ENCODE assay signal across 27 mouse cellular contexts in the genomic region with DNA sequence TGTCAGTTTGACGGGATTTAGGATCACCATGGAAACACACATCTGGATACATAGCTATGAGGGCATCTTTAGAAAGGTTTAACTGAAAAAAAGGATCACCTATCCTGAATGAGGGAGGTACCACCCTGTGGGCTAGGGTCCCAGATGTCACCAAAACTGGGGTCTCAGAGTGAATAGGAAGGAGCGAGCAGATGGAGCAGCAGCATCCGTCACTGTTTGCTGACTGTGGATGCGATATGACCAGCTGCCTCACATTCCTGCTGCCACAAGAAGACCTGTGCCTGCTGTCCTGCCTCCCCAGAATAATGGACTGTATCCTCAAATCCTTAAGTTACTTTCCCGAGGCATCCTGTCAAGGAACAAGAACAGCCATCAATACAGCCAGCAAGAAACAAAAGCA.
DNase-seq lines count a peak whose midpoint lies in the region; ATAC-seq and TF ChIP-seq lines count a peak whose summit lies in the region.
"Had no signal": no experiment of that assay in that cellular context is flagged by ENCODE, and none has a peak within 500 bp of the region (broad histone marks: within the 10 kb centered on the region; RNA-seq: fewer than 3 reads in every experiment).

No protein-coding gene starts in this region.

- H3K27me3 ChIP-seq in midbrain, embryonic 11.5 days (ENCODE audit: control insufficient read depth, insufficient read depth, low read length), result no peaks in the 10 kb centered on the region
- H3K27me3 ChIP-seq in midbrain, embryonic 14.5 days (ENCODE audit: control insufficient read depth, insufficient read depth, low read length), result no peaks in the 10 kb centered on the region
- H3K27me3 ChIP-seq in forebrain, postnatal 0 days (ENCODE audit: insufficient read depth, low read length), result no peaks in the 10 kb centered on the region
- H3K27me3 ChIP-seq: CH12.LX; heart, embryonic 13.5 days; kidney, embryonic 15.5 days; limb, embryonic 15.5 days; Patski had no signal

- peak; percentile 85 for DNase-seq in heart, adult 11 months
- DNase-seq in heart, adult 8-10 months (ENCODE audit: low spot score), result no peak
- DNase-seq in midbrain, embryonic 11.5 days (ENCODE audit: low spot score, missing footprints), result peak; percentile 88
- no peak for DNase-seq in midbrain, embryonic 14.5 days
- DNase-seq in forebrain, postnatal 0 days, result peak; percentile 42
- no peak for DNase-seq in layer of hippocampus, adult 9-11 months
- no peak for DNase-seq in cerebellum, adult 11-12 months
- DNase-seq: adrenal gland, postnatal 36 days; B cell, adult 2 months; cerebellum, adult 11 months; cerebellum, postnatal 25 days; gastrocnemius, postnatal 10 days; heart, adult 18-20 months; heart, postnatal 14 days; left cerebral cortex, postnatal 4 days; lung, embryonic 14.5 days; lung, postnatal 4 days; thymus, adult 18-20 months; thymus, postnatal 36 days had no signal

- no peak overlapping the region for H3K4me3 ChIP-seq in midbrain, embryonic 11.5 days (ENCODE audit: low read depth, low read length)
- H3K4me3 ChIP-seq in midbrain, embryonic 14.5 days (replicated peaks; ENCODE audit: low read depth, low read length), result no peak overlapping the region
- H3K4me3 ChIP-seq in forebrain, postnatal 0 days (ENCODE audit: low read depth, low read length), result no peak overlapping the region
- H3K4me3 ChIP-seq: heart, embryonic 13.5 days; kidney, embryonic 15.5 days; limb, embryonic 15.5 days had no signal

- no peaks in the 10 kb centered on the region for H3K9me3 ChIP-seq in midbrain, embryonic 11.5 days (ENCODE audit: control insufficient read depth, low read length)
- H3K9me3 ChIP-seq in midbrain, embryonic 14.5 days (ENCODE audit: control insufficient read depth, low read length), result no peaks in the 10 kb centered on the region
- H3K9me3 ChIP-seq in forebrain, postnatal 0 days (ENCODE audit: low read length), result no peaks in the 10 kb centered on the region
- H3K9me3 ChIP-seq: heart, embryonic 13.5 days; kidney, embryonic 15.5 days; limb, embryonic 15.5 days had no signal

- H3K4me1 ChIP-seq in midbrain, embryonic 11.5 days (ENCODE audit: control insufficient read depth, insufficient read depth, low read length), result peaks cover 22% of the 10 kb centered on the region
- H3K4me1 ChIP-seq in midbrain, embryonic 14.5 days (ENCODE audit: control insufficient read depth, insufficient read depth, low read length), result peaks cover 25% of the 10 kb centered on the region
- H3K4me1 ChIP-seq in forebrain, postnatal 0 days (ENCODE audit: insufficient read depth), result peaks cover 26% of the 10 kb centered on the region

- H3K27ac ChIP-seq in midbrain, embryonic 11.5 days (ENCODE audit: low read depth, low read length), result no peak overlapping the region
- no peak overlapping the region for H3K27ac ChIP-seq in midbrain, embryonic 14.5 days (replicated peaks; ENCODE audit: low read depth, low read length)
- 0 out of 2 replicates have a peak overlapping the region, but pooled peaks have one; percentile 36 for H3K27ac ChIP-seq in forebrain, postnatal 0 days (ENCODE audit: low read depth, low read length)
- H3K27ac ChIP-seq: heart, embryonic 13.5 days; kidney, embryonic 15.5 days; limb, embryonic 15.5 days; liver, embryonic 14.5 days had no signal

- 41% methylated on average over 5 of the region's 5 CpGs for WGBS in midbrain, embryonic 11.5 days
- 19% methylated on average over 5 of the region's 5 CpGs for WGBS in midbrain, embryonic 14.5 days
- 33% methylated on average over 5 of the region's 5 CpGs for WGBS in forebrain, postnatal 0 days

- ATAC-seq in midbrain, embryonic 11.5 days (ENCODE audit: low FRiP score), result peak; percentile 36; the same call in 1 of the 2 replicates
- no peak for ATAC-seq in midbrain, embryonic 14.5 days (ENCODE audit: low FRiP score, low TSS enrichment)
- no peak for ATAC-seq in forebrain, postnatal 0 days
- ATAC-seq: intestine, postnatal 0 days; Patski had no signal

- H3K36me3 ChIP-seq in midbrain, embryonic 11.5 days (ENCODE audit: control insufficient read depth, insufficient read depth, low read length), result no peaks in the 10 kb centered on the region
- H3K36me3 ChIP-seq in midbrain, embryonic 14.5 days (ENCODE audit: control insufficient read depth, insufficient read depth, low read length), result no peaks in the 10 kb centered on the region
- no peaks in the 10 kb centered on the region for H3K36me3 ChIP-seq in forebrain, postnatal 0 days (ENCODE audit: insufficient read depth)
- H3K36me3 ChIP-seq: G1E; heart, embryonic 13.5 days; kidney, embryonic 15.5 days; limb, embryonic 15.5 days had no signal

- no peak overlapping the region for H3K4me2 ChIP-seq in midbrain, embryonic 11.5 days
- no peak overlapping the region for H3K4me2 ChIP-seq in midbrain, embryonic 14.5 days (ENCODE audit: low read length)
- H3K4me2 ChIP-seq in forebrain, postnatal 0 days (ENCODE audit: low read depth), result no peak overlapping the region
- H3K4me2 ChIP-seq: heart, embryonic 13.5 days; kidney, embryonic 15.5 days; limb, embryonic 15.5 days; lung, embryonic 14.5 days had no signal

- TF ChIP-seq CTCF in forebrain, postnatal 0 days (IDR thresholded peaks at IDR 0.05; ENCODE audit: low read depth), result no peak

- H3K9ac ChIP-seq in midbrain, embryonic 11.5 days (ENCODE audit: low read length), result no peak overlapping the region
- no peak overlapping the region for H3K9ac ChIP-seq in midbrain, embryonic 14.5 days (replicated peaks; ENCODE audit: low read length)
- H3K9ac ChIP-seq in forebrain, postnatal 0 days, result no peak overlapping the region
- H3K9ac ChIP-seq: heart, embryonic 13.5 days; kidney, embryonic 15.5 days; limb, embryonic 15.5 days; liver, embryonic 14.5 days; lung, embryonic 14.5 days had no signal

Comparison
In these comparisons a context has a peak if more than half of its experiments do, and no peak if none do; other contexts are left out.
1. DNase-seq: peak in heart, adult 11 months (single experiment), midbrain, embryonic 11.5 days (single experiment) and forebrain, postnatal 0 days (single experiment); none in heart, adult 8-10 months (single experiment), midbrain, embryonic 14.5 days (single experiment), layer of hippocampus, adult 9-11 months (single experiment) and cerebellum, adult 11-12 months (single experiment).